Mouse (Mus musculus) heart, postnatal 14 days (tissue): ENCODE measurements around the gene Chd2. TPM values are rescaled to one million over a fixed set of nuclear protein-coding genes. Genes with fewer than 3 reads are reported as not detected.
"Not testable (repeated sequence)": the region's sequence is repeated elsewhere in the genome, so short reads cannot be mapped to it uniquely, and the experiment has no call there.

Experiments
- DNase-seq, 2 experiments: peaks; one replicate each; pipeline ENCODE4 v3.0.0; 2021 to 2022
- intact Hi-C: fragments of 180-260 bp; cut with DNase I; formaldehyde crosslinking; loops from one replicate; pipeline ENCODE4 v1.15.1; 2025
- long read RNA-seq, 2 experiments: library from polyadenylated mRNA; stranded (forward); transcript quantifications; one replicate each; pipeline ENCODE4 v2.0.0; 2021
- total RNA-seq, 2 experiments: library from RNA; stranded (reverse); gene quantifications; 2 replicates each; pipeline ENCODE4 v1.2.3; 2021

The Chd2 gene
- total RNA-seq, result 10 to 100 TPM; 46.4 to 56.0 TPM
- long read RNA-seq, experiment 1, partial matches to known transcripts, result 1 of 6 reads
- long read RNA-seq, experiment 1, other reads (novel, unspliced or antisense), result 3 of 6 reads
- long read RNA-seq, experiment 2, partial matches to known transcripts, result 0 of 3 reads
- long read RNA-seq, experiment 2, other reads (novel, unspliced or antisense), result 2 of 3 reads

- intact Hi-C loops, result loop anchor here (1.0 kb wide), 1 partner anchor 76 kb away; no protein-coding TSS in a partner anchor
- peak; percentile 69 for DNase-seq
These were observed at the start of gene Chd2 for GRCm38 (mm10) chr7:73541412-73542130. Chd2 (minus strand) TSS chr7:73541830.

- intact Hi-C loops, result no loop called here
These were observed 49.1 kb upstream of the Chd2 start for GRCm38 (mm10) chr7:73590757-73591156.

GRCm38 (mm10) chr7:73589208-73589771, 47.7 kb upstream of the Chd2 start:
- no peak for DNase-seq
- intact Hi-C loops, result no loop called here

More at GRCm38 (mm10) chr7:73590757-73591156, 49.1 kb upstream of the Chd2 start:
- DNase-seq, result no peak

- DNase-seq, result no peak
- intact Hi-C loops, result no loop called here
These were observed 46.8 kb upstream of the Chd2 start for GRCm38 (mm10) chr7:73588351-73588906.

GRCm38 (mm10) chr7:73586717-73587116, 45.1 kb upstream of the Chd2 start:
- DNase-seq, result no peak
- intact Hi-C loops, result no loop called here

- intact Hi-C loops, result no loop called here
- no peak for DNase-seq
These were observed 44.6 kb upstream of the Chd2 start for GRCm38 (mm10) chr7:73586206-73586605.

GRCm38 (mm10) chr7:73585114-73586032, 43.7 kb upstream of the Chd2 start:
- no peak for DNase-seq
- intact Hi-C loops, result no loop called here

GRCm38 (mm10) chr7:73584009-73584995, 42.7 kb upstream of the Chd2 start:
- intact Hi-C loops, result no loop called here
- peak; percentile 71 to 74 for DNase-seq

- DNase-seq, result no peak
- intact Hi-C loops, result no loop called here
These were observed 41.8 kb upstream of the Chd2 start for GRCm38 (mm10) chr7:73583400-73583799.

- no peak for DNase-seq
- intact Hi-C loops, result no loop called here
These were observed 40.3 kb upstream of the Chd2 start for GRCm38 (mm10) chr7:73581836-73582375.

- DNase-seq, result no peak
- intact Hi-C loops, result no loop called here
These were observed 37.6 kb upstream of the Chd2 start for GRCm38 (mm10) chr7:73579072-73579731.

GRCm38 (mm10) chr7:73577888-73578421, 36.3 kb upstream of the Chd2 start:
- intact Hi-C loops, result no loop called here
- DNase-seq, result no peak

- intact Hi-C loops, result no loop called here
- DNase-seq, result no peak
These were observed 34.7 kb upstream of the Chd2 start for GRCm38 (mm10) chr7:73576101-73576936.

GRCm38 (mm10) chr7:73575257-73575656, 33.6 kb upstream of the Chd2 start:
- intact Hi-C loops, result no loop called here
- DNase-seq, result no peak

GRCm38 (mm10) chr7:73574673-73575072, 33.0 kb upstream of the Chd2 start:
- intact Hi-C loops, DNase-seq: not testable (repeated sequence)

GRCm38 (mm10) chr7:73572571-73572970, 30.9 kb upstream of the Chd2 start:
- no peak for DNase-seq
- intact Hi-C loops, result no loop called here

GRCm38 (mm10) chr7:73568801-73569403, 27.3 kb upstream of the Chd2 start:
- intact Hi-C loops, result no loop called here
- DNase-seq, result no peak
